Mouse (Mus musculus) adrenal gland, adult 8-10 months (tissue): ENCODE measurements around the gene Ms4a4b. TPM values are rescaled to one million over a fixed set of nuclear protein-coding genes. Genes with fewer than 3 reads are reported as not detected.
"Not testable (repeated sequence)": the region's sequence is repeated elsewhere in the genome, so short reads cannot be mapped to it uniquely, and the experiment has no call there.

Experiments
- DNase-seq: peaks from one replicate; pipeline ENCODE4 v3.0.0; 2022
- total RNA-seq, 4 experiments: library from RNA; stranded (reverse); gene quantifications; 2 replicates each; pipeline ENCODE4 v1.2.4; 2022

Gene Ms4a4b
- total RNA-seq, 4 experiments from 2014 or later: 0.66 to 3.0 (median 1.5) TPM

GRCm38 (mm10) chr19:11491406-11492189, 48.2 kb downstream of the Ms4a4b start:
- DNase-seq: no peak

- no peak for DNase-seq
Measured at GRCm38 (mm10) chr19:11492671-11493070, 49.3 kb downstream of the Ms4a4b start.

GRCm38 (mm10) chr19:11494519-11494918, 51.2 kb downstream of the Ms4a4b start:
- no peak for DNase-seq

- DNase-seq: no peak
Measured at GRCm38 (mm10) chr19:11496361-11496760, 53.0 kb downstream of the Ms4a4b start.

- not testable (repeated sequence) for DNase-seq
Measured at GRCm38 (mm10) chr19:11497300-11497699, 53.9 kb downstream of the Ms4a4b start.

- DNase-seq: no peak
Measured at GRCm38 (mm10) chr19:11500796-11501195, 57.4 kb downstream of the Ms4a4b start.

GRCm38 (mm10) chr19:11501326-11501725, 58.0 kb downstream of the Ms4a4b start:
- no peak for DNase-seq

GRCm38 (mm10) chr19:11504857-11505256, 61.5 kb downstream of the Ms4a4b start:
- no peak for DNase-seq

- no peak for DNase-seq
Measured at GRCm38 (mm10) chr19:11513458-11513857, 70.1 kb downstream of the Ms4a4b start.

- DNase-seq: no peak
Measured at GRCm38 (mm10) chr19:11516246-11516645, 72.9 kb downstream of the Ms4a4b start, which contains the start of gene Ms4a6b. Gene Ms4a6b, plus strand, starts transcription at chr19:11516512.

Other genes with a start within 250 kb of the Ms4a4b start
- gene Ms4a13, start 246.8 kb upstream of the Ms4a4b start, total RNA-seq: not detected
- under 1 TPM in 1 of 4 experiments, not detected in 3; 0.22 TPM for gene Ms4a12, start 211.1 kb upstream of the Ms4a4b start, total RNA-seq
- gene Ms4a1, start 177.3 kb upstream of the Ms4a4b start, total RNA-seq: under 1 TPM; 0.38 to 0.89 (median 0.56) TPM
- not detected for gene Ms4a5, start 159.7 kb upstream of the Ms4a4b start, total RNA-seq
- gene Ms4a14, start 129.1 kb upstream of the Ms4a4b start, total RNA-seq: under 1 TPM; 0.07 to 0.43 (median 0.25) TPM
- 10 to 100 TPM in 2 of 4 experiments, 1 to 10 TPM in 2; 1.6 to 14.0 (median 7.6) TPM for gene Ms4a7, start 107.4 kb upstream of the Ms4a4b start, total RNA-seq
- 1 to 10 TPM; 3.0 to 8.9 (median 8.4) TPM for gene Ms4a4a, start 68.0 kb upstream of the Ms4a4b start, total RNA-seq
- 1 to 10 TPM in 2 of 4 experiments, under 1 TPM in 2; 0.40 to 3.5 (median 0.93) TPM for gene Ms4a4c, start 38.8 kb upstream of the Ms4a4b start, total RNA-seq
- 10 to 100 TPM; 10.3 to 18.6 (median 17.5) TPM for gene Ms4a6c, start 25.8 kb downstream of the Ms4a4b start, total RNA-seq
- gene Gm8369, start 42.4 kb downstream of the Ms4a4b start, total RNA-seq: under 1 TPM; 0.22 to 0.89 (median 0.35) TPM
- gene Ms4a6b, start 73.0 kb downstream of the Ms4a4b start, total RNA-seq: 10 to 100 TPM in 2 of 4 experiments, 1 to 10 TPM in 2; 6.8 to 11.0 (median 9.6) TPM
- 1 to 10 TPM; 1.8 to 3.3 (median 2.3) TPM for gene Ms4a4d, start 93.2 kb downstream of the Ms4a4b start, total RNA-seq
- gene Ms4a6d, start 161.3 kb downstream of the Ms4a4b start, total RNA-seq: 10 to 100 TPM in 1 of 4 experiments, 1 to 10 TPM in 3; 6.9 to 10.1 (median 8.8) TPM
- gene Ms4a2, start 180.2 kb downstream of the Ms4a4b start, total RNA-seq: under 1 TPM in 1 of 4 experiments, not detected in 3; 0.52 TPM
- gene Ms4a3, start 197.3 kb downstream of the Ms4a4b start, total RNA-seq: not detected
- under 1 TPM in 1 of 4 experiments, not detected in 3; 0.84 TPM for gene Oosp2, start 217.0 kb downstream of the Ms4a4b start, total RNA-seq
- gene Oosp1, start 247.6 kb downstream of the Ms4a4b start, total RNA-seq: 1 to 10 TPM in 2 of 4 experiments, not detected in 2; 5.4 to 5.5 TPM